Mouse (Mus musculus): Measurements from ENCODE around the gene Trib3. TPM values are rescaled to one million over a fixed set of nuclear protein-coding genes. Genes with fewer than 3 reads are reported as not detected.
"Not testable (repeated sequence)": the region's sequence is repeated elsewhere in the genome, so short reads cannot be mapped to it uniquely, and the experiment has no call there.

Trib3 gene
- polyA plus RNA-seq, 1 experiment from 2014 or later: 5.0 TPM

DNA sequence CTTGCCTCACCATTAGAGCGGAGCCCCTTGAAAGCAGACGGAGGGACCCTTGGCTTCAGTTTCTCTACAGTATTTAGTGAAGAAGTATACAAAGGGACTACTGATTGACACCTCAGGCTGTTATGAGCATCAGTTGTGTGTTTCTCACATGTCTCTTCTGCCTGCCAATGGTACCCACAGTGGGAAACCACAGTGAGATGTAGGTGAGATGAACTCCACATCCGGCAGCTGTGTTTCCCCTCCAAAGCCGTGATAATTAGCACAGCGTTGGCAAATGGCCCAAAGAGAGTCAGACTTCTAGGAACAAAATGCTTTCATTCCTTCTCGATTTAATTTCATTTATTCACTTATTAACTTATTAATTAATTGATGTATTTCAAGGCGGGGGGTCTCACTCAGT is 28.3 kb upstream of the Trib3 start:
- no peak overlapping the region for H3K9ac ChIP-seq (ENCODE audit: low read length)
- no peaks in the 10 kb centered on the region for H3K36me3 ChIP-seq (ENCODE audit: control insufficient read depth, insufficient read depth, low read length)
- no peaks in the 10 kb centered on the region for H3K9me3 ChIP-seq (ENCODE audit: control insufficient read depth, low read length)
- no peaks in the 10 kb centered on the region; the same call in 1 of the 2 replicates for H3K4me1 ChIP-seq (replicated peaks; ENCODE audit: control insufficient read depth, insufficient read depth, low read length)
- ATAC-seq (ENCODE audit: low read depth): no peak
- 73% methylated on average over 7 of the region's 7 CpGs for WGBS
- no peak overlapping the region for H3K27ac ChIP-seq (ENCODE audit: low read length)
- H3K4me2 ChIP-seq (ENCODE audit: low read depth, low read length): no peak overlapping the region
- no peak overlapping the region for H3K4me3 ChIP-seq (ENCODE audit: low read length)
- H3K27me3 ChIP-seq (ENCODE audit: control insufficient read depth, insufficient read depth, low read depth, low read length): peaks cover 22% of the 10 kb centered on the region

DNA sequence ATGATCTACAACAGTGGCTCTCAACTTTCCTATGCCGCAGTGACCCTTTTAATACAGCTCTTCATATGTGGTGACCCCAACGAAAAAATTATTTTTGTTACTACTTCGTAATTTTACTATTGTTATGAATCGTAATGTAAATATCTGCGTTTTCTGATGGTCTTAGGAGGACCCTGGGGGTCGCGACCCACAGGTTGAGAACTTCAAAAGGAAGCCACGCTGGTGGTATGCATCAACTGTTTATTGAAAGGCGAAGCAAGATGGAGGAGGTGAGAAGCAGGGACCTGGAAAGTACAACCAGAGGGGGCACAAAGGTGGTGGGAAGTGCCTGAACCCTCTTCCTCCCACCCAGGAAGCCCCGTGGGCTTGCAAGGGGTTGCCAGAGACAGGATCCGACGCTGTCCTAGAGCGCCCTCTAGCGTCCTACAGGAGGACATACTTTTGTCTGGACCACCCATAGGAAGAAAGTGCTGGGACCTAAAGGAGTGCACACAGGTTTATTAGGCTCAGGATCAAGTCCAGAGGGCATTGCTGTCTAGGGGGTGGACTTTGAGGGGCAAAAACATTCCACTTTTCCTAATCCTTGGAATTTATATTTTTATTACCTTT is 24.8 kb upstream of the Trib3 start:
- H3K9me3 ChIP-seq (ENCODE audit: control insufficient read depth, low read length): no peaks in the 10 kb centered on the region
- 26% methylated on average over 14 of the region's 14 CpGs for WGBS
- no peaks in the 10 kb centered on the region for H3K36me3 ChIP-seq (ENCODE audit: control insufficient read depth, insufficient read depth, low read length)
- no peak overlapping the region for H3K27ac ChIP-seq (ENCODE audit: low read length)
- H3K4me3 ChIP-seq (ENCODE audit: low read length): no peak overlapping the region
- ATAC-seq (ENCODE audit: low read depth): peak; percentile 55; the same call in 1 of the 2 replicates
- H3K9ac ChIP-seq (ENCODE audit: low read length): no peak overlapping the region
- no peak overlapping the region for H3K4me2 ChIP-seq (ENCODE audit: low read depth, low read length)
- no peaks in the 10 kb centered on the region for H3K4me1 ChIP-seq (replicated peaks; ENCODE audit: control insufficient read depth, insufficient read depth, low read length)
- no peaks in the 10 kb centered on the region for H3K27me3 ChIP-seq (ENCODE audit: control insufficient read depth, insufficient read depth, low read depth, low read length)

- Histone ChIP-seq H3K4me3 (ENCODE audit: low read length) (no peak overlapping the region), H3K4me1 (replicated peaks; ENCODE audit: control insufficient read depth, insufficient read depth, low read length) (no peaks in the 10 kb centered on the region), H3K27ac (ENCODE audit: low read length) (no peak overlapping the region), H3K36me3 (ENCODE audit: control insufficient read depth, insufficient read depth, low read length) (no peaks in the 10 kb centered on the region), H3K27me3 (ENCODE audit: control insufficient read depth, insufficient read depth, low read depth, low read length) (no peaks in the 10 kb centered on the region), H3K9ac (ENCODE audit: low read length) (no peak overlapping the region), H3K9me3 (ENCODE audit: control insufficient read depth, low read length) (no peaks in the 10 kb centered on the region), H3K4me2 (ENCODE audit: low read depth, low read length) (no peak overlapping the region)
- no peak for ATAC-seq (ENCODE audit: low read depth)
- 57% methylated on average over 5 of the region's 5 CpGs for WGBS
These were observed 24.1 kb upstream of the Trib3 start for GRCm38 (mm10) chr2:152367917-152368316.

DNA sequence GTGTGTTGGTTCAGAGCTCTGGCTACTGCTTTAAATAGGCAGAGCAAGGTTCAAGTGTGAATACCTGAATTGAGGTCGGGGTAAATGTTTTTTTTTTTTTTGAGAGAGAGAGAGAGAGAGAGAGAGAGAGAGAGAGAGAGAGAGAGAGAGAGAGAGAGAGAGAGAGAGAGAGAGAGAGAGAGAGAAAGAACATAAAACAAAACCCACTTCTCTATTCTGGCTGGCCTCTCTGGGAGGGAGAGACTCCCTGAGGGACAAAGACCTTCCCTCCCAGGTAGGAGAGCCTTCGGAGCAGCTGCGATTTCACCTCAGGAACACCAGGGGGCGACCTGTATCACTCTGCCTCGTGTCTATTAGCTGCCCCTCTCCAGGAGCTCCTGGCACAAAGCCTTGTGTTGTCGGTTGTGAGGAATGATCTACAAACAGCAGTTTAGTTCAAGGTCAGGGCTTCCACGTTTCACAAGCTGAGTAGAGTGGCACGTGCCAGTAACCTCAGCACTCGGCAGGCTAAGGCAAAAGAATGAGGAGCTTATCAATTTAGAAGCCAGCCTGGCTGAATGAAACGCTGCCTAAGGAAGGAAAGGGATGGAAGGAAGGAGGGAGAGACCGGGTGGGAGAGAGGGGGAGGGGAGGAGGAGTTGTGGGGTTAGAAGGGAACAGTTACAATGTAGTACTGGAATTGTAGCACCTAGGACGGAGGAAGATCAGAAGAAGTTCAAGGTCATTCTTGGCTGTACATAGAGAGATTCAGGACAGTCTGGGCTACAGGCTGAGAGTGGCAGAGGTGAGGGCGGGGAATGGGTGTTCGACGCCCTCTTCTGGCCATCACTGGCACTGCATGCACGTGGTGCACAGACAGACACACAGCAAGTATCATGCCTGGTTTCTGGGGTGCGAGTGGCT is 19.7 kb upstream of the Trib3 start:
- Histone ChIP-seq H3K27ac (ENCODE audit: low read length) (peak overlapping the region; percentile 14; the same call in 1 of the 2 replicates), H3K4me2 (ENCODE audit: low read depth, low read length) (peak overlapping the region; percentile 42), H3K9me3 (ENCODE audit: control insufficient read depth, low read length) (no peaks in the 10 kb centered on the region), H3K27me3 (ENCODE audit: control insufficient read depth, insufficient read depth, low read depth, low read length) (no peaks in the 10 kb centered on the region), H3K4me3 (ENCODE audit: low read length) (no peak overlapping the region), H3K9ac (ENCODE audit: low read length) (no peak overlapping the region), H3K4me1 (replicated peaks; ENCODE audit: control insufficient read depth, insufficient read depth, low read length) (peaks cover 9% of the 10 kb centered on the region), H3K36me3 (ENCODE audit: control insufficient read depth, insufficient read depth, low read length) (no peaks in the 10 kb centered on the region)
- peak; percentile 74 for ATAC-seq (ENCODE audit: low read depth)
- 10% methylated on average over 17 of the region's 17 CpGs for WGBS

DNA sequence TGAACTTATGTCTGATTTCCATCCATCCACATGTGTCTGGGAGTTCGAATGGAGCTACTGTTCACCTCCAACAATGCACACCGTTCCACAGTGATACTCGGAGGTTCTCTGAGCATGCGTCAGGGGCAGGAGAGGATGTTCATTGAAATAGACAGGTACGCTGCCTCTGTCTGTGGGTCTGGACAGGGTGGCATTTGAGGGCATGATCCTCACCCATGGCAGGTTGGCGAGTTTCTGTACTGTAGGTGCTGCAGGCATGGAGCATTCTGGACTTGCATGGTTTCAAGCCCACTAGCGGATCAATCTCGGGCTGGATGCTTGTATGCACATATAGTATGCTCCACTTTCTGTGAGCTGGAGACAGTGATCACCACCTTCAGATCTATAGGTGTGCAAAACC is 17.4 kb upstream of the Trib3 start:
- H3K27ac ChIP-seq (ENCODE audit: low read length): no peak overlapping the region; the same call in 1 of the 2 replicates
- H3K9me3 ChIP-seq (ENCODE audit: control insufficient read depth, low read length): no peaks in the 10 kb centered on the region
- no peaks in the 10 kb centered on the region for H3K36me3 ChIP-seq (ENCODE audit: control insufficient read depth, insufficient read depth, low read length)
- no peak overlapping the region for H3K4me2 ChIP-seq (ENCODE audit: low read depth, low read length)
- no peaks in the 10 kb centered on the region for H3K27me3 ChIP-seq (ENCODE audit: control insufficient read depth, insufficient read depth, low read depth, low read length)
- no peak overlapping the region for H3K4me3 ChIP-seq (ENCODE audit: low read length)
- no peak for ATAC-seq (ENCODE audit: low read depth)
- 85% methylated on average over 8 of the region's 8 CpGs for WGBS
- H3K9ac ChIP-seq (ENCODE audit: low read length): no peak overlapping the region
- H3K4me1 ChIP-seq (replicated peaks; ENCODE audit: control insufficient read depth, insufficient read depth, low read length): peaks cover 9% of the 10 kb centered on the region

GRCm38 (mm10) chr2:152360271-152360775 is 16.5 kb upstream of the Trib3 start:
- Histone ChIP-seq H3K4me3 (ENCODE audit: low read length) (no peak overlapping the region), H3K9ac (ENCODE audit: low read length) (no peak overlapping the region), H3K27ac (ENCODE audit: low read length) (peak overlapping the region; percentile 68), H3K4me1 (replicated peaks; ENCODE audit: control insufficient read depth, insufficient read depth, low read length) (peaks cover 9% of the 10 kb centered on the region), H3K4me2 (ENCODE audit: low read depth, low read length) (no peak overlapping the region), H3K9me3 (ENCODE audit: control insufficient read depth, low read length) (no peaks in the 10 kb centered on the region), H3K27me3 (ENCODE audit: control insufficient read depth, insufficient read depth, low read depth, low read length) (no peaks in the 10 kb centered on the region), H3K36me3 (ENCODE audit: control insufficient read depth, insufficient read depth, low read length) (no peaks in the 10 kb centered on the region)
- WGBS: 19% methylated on average over 7 of the region's 7 CpGs
- ATAC-seq (ENCODE audit: low read depth): peak; percentile 79

GRCm38 (mm10) chr2:152359616-152360015 is 15.8 kb upstream of the Trib3 start:
- no peak overlapping the region for H3K4me3 ChIP-seq (ENCODE audit: low read length)
- no peaks in the 10 kb centered on the region for H3K9me3 ChIP-seq (ENCODE audit: control insufficient read depth, low read length)
- H3K27ac ChIP-seq (ENCODE audit: low read length): peak overlapping the region; percentile 68
- no peaks in the 10 kb centered on the region for H3K36me3 ChIP-seq (ENCODE audit: control insufficient read depth, insufficient read depth, low read length)
- WGBS: 32% methylated on average over 5 of the region's 5 CpGs
- H3K9ac ChIP-seq (ENCODE audit: low read length): no peak overlapping the region
- no peak for ATAC-seq (ENCODE audit: low read depth)
- H3K27me3 ChIP-seq (ENCODE audit: control insufficient read depth, insufficient read depth, low read depth, low read length): no peaks in the 10 kb centered on the region
- no peak overlapping the region for H3K4me2 ChIP-seq (ENCODE audit: low read depth, low read length)
- H3K4me1 ChIP-seq (replicated peaks; ENCODE audit: control insufficient read depth, insufficient read depth, low read length): peaks cover 9% of the 10 kb centered on the region

GRCm38 (mm10) chr2:152358977-152359376 is 15.1 kb upstream of the Trib3 start:
- not testable (repeated sequence) for H3K4me1 ChIP-seq (replicated peaks; ENCODE audit: control insufficient read depth, insufficient read depth, low read length); H3K27ac ChIP-seq (ENCODE audit: low read length); H3K9ac ChIP-seq (ENCODE audit: low read length); H3K4me3 ChIP-seq (ENCODE audit: low read length); H3K9me3 ChIP-seq (ENCODE audit: control insufficient read depth, low read length); H3K27me3 ChIP-seq (ENCODE audit: control insufficient read depth, insufficient read depth, low read depth, low read length); ATAC-seq (ENCODE audit: low read depth); H3K4me2 ChIP-seq (ENCODE audit: low read depth, low read length); H3K36me3 ChIP-seq (ENCODE audit: control insufficient read depth, insufficient read depth, low read length)
- 71% methylated on average over 5 of the region's 5 CpGs for WGBS

GRCm38 (mm10) chr2:152357254-152357653 is 13.4 kb upstream of the Trib3 start:
- peaks cover 9% of the 10 kb centered on the region for H3K4me1 ChIP-seq (replicated peaks; ENCODE audit: control insufficient read depth, insufficient read depth, low read length)
- no peak overlapping the region for H3K27ac ChIP-seq (ENCODE audit: low read length)
- no peak overlapping the region for H3K9ac ChIP-seq (ENCODE audit: low read length)
- H3K4me2 ChIP-seq (ENCODE audit: low read depth, low read length): no peak overlapping the region
- no peaks in the 10 kb centered on the region for H3K27me3 ChIP-seq (ENCODE audit: control insufficient read depth, insufficient read depth, low read depth, low read length)
- no peak overlapping the region for H3K4me3 ChIP-seq (ENCODE audit: low read length)
- 86% methylated on average over 3 of the region's 3 CpGs for WGBS
- no peaks in the 10 kb centered on the region for H3K9me3 ChIP-seq (ENCODE audit: control insufficient read depth, low read length)
- no peaks in the 10 kb centered on the region for H3K36me3 ChIP-seq (ENCODE audit: control insufficient read depth, insufficient read depth, low read length)
- no peak for ATAC-seq (ENCODE audit: low read depth)
